Mouse (Mus musculus): ENCODE measurements around the gene Hils1. TPM values are rescaled to one million over a fixed set of nuclear protein-coding genes. Genes with fewer than 3 reads are reported as not detected.

The Hils1 gene
- polyA plus RNA-seq, 1 experiment = not detected

DNA sequence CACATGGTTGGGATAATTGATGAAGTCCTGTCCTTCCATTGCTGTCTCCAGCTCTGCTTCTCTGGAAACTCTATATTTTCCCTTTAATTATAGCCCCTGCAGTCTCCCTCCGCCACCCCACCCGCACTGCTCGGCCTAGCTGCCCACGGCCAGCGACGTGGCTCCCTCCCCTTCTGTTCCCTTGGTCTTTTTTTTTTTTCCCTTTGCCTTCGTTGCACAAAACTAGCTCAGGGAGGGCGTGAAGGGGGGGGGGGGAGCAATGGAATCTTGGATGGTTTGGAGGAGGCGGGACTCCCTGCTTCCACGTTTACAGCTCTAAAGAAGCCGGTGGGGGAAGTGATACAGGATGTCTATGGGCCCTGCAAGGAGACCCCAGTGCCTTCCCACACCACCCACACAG lies 32.9 kb upstream of the Hils1 start:
- Histone ChIP-seq H3K4me3 (replicated peaks; ENCODE audit: extremely low read depth, low read depth, low read length) (no peak overlapping the region), H3K4me1 (ENCODE audit: control insufficient read depth, insufficient read depth, low read length) (no peaks in the 10 kb centered on the region; the same call in 1 of the 2 replicates)
- WGBS = 42% methylated on average over 11 of the region's 11 CpGs
- DNase-seq = no peak
- TF ChIP-seq CTCF (IDR thresholded peaks at IDR 0.05; ENCODE audit: insufficient read depth, low read length) (no peak), POLR2A (IDR thresholded peaks at IDR 0.05; ENCODE audit: borderline replicate concordance, extremely low read depth, low read depth, low read length) (no peak)

- DNase-seq = peak; percentile 36
- 27% methylated on average over 19 of the region's 19 CpGs for WGBS
- Histone ChIP-seq H3K4me3 (replicated peaks; ENCODE audit: extremely low read depth, low read depth, low read length) (peak within 1 kb of the TSS; percentile 71), H3K4me1 (ENCODE audit: control insufficient read depth, insufficient read depth, low read length) (no peaks in the 10 kb centered on the region; the same call in 1 of the 2 replicates)
- TF ChIP-seq POLR2A (IDR thresholded peaks at IDR 0.05; ENCODE audit: borderline replicate concordance, extremely low read depth, low read depth, low read length) = peak; percentile 97
- TF ChIP-seq CTCF (IDR thresholded peaks at IDR 0.05; ENCODE audit: insufficient read depth, low read length) = no peak
Measured at GRCm38 (mm10) chr11:94936045-94936444, 31.3 kb upstream of the Hils1 start, which contains the start of gene Col1a1. Gene Col1a1 (plus strand): TSS chr11:94936224.

DNA sequence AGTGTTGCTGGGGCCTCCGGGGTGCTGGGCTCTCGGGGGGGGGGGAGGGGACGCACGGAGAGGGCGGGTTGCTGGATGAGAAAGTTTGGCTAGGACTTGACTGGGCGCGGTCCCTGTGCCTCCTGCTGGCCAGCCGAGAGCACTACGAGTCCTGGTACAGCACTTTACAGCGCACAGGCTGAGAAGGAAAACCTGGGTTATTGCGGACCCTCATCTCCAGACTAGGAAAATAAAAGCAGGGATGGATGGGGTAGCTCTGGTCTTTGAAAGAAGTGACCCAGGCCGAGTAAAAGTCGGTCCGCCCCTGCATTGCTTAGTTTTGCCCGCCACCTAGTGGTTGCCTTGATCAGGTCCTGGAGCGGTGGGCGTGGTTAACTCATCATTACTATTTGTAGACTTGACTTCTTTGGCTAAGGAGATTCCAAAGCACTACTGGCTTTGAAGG lies 30.5 kb upstream of the Hils1 start:
- Histone ChIP-seq H3K4me1 (ENCODE audit: control insufficient read depth, insufficient read depth, low read length) (no peaks in the 10 kb centered on the region; the same call in 1 of the 2 replicates), H3K4me3 (replicated peaks; ENCODE audit: extremely low read depth, low read depth, low read length) (peak overlapping the region; percentile 57)
- TF ChIP-seq CTCF (IDR thresholded peaks at IDR 0.05; ENCODE audit: insufficient read depth, low read length) = peak; percentile 74
- no peak for TF ChIP-seq POLR2A (IDR thresholded peaks at IDR 0.05; ENCODE audit: borderline replicate concordance, extremely low read depth, low read depth, low read length)
- 1% methylated on average over 17 of the region's 17 CpGs for WGBS
- peak; percentile 91 for DNase-seq

GRCm38 (mm10) chr11:94937335-94937781 lies 30.0 kb upstream of the Hils1 start:
- no peak for DNase-seq
- Histone ChIP-seq H3K4me1 (ENCODE audit: control insufficient read depth, insufficient read depth, low read length) (no peaks in the 10 kb centered on the region; the same call in 1 of the 2 replicates), H3K4me3 (replicated peaks; ENCODE audit: extremely low read depth, low read depth, low read length) (no peak overlapping the region)
- WGBS = 2% methylated on average over 18 of the region's 18 CpGs
- TF ChIP-seq CTCF (IDR thresholded peaks at IDR 0.05; ENCODE audit: insufficient read depth, low read length) (no peak), POLR2A (IDR thresholded peaks at IDR 0.05; ENCODE audit: borderline replicate concordance, extremely low read depth, low read depth, low read length) (no peak)

- WGBS = 4% methylated on average over 15 of the region's 15 CpGs
- no peak for DNase-seq
- Histone ChIP-seq H3K4me1 (ENCODE audit: control insufficient read depth, insufficient read depth, low read length) (no peaks in the 10 kb centered on the region; the same call in 1 of the 2 replicates), H3K4me3 (replicated peaks; ENCODE audit: extremely low read depth, low read depth, low read length) (peak overlapping the region; percentile 1)
- TF ChIP-seq POLR2A (IDR thresholded peaks at IDR 0.05; ENCODE audit: borderline replicate concordance, extremely low read depth, low read depth, low read length) (no peak), CTCF (IDR thresholded peaks at IDR 0.05; ENCODE audit: insufficient read depth, low read length) (no peak)
Measured at GRCm38 (mm10) chr11:94937787-94938186, 29.6 kb upstream of the Hils1 start.

GRCm38 (mm10) chr11:94938296-94938695 lies 29.1 kb upstream of the Hils1 start:
- Histone ChIP-seq H3K4me1 (ENCODE audit: control insufficient read depth, insufficient read depth, low read length) (no peaks in the 10 kb centered on the region; the same call in 1 of the 2 replicates), H3K4me3 (replicated peaks; ENCODE audit: extremely low read depth, low read depth, low read length) (no peak overlapping the region)
- TF ChIP-seq CTCF (IDR thresholded peaks at IDR 0.05; ENCODE audit: insufficient read depth, low read length) = no peak
- no peak for TF ChIP-seq POLR2A (IDR thresholded peaks at IDR 0.05; ENCODE audit: borderline replicate concordance, extremely low read depth, low read depth, low read length)
- DNase-seq = no peak
- WGBS = 18% methylated on average over 9 of the region's 9 CpGs

- H3K4me3 ChIP-seq (replicated peaks; ENCODE audit: extremely low read depth, low read depth, low read length) = no peak overlapping the region
- WGBS = 17% methylated on average over 4 of the region's 4 CpGs
- DNase-seq = peak; percentile 73
- H3K4me1 ChIP-seq (ENCODE audit: control insufficient read depth, insufficient read depth, low read length) = no peaks in the 10 kb centered on the region; the same call in 1 of the 2 replicates
- TF ChIP-seq CTCF (IDR thresholded peaks at IDR 0.05; ENCODE audit: insufficient read depth, low read length) (peak; percentile 91), POLR2A (IDR thresholded peaks at IDR 0.05; ENCODE audit: borderline replicate concordance, extremely low read depth, low read depth, low read length) (no peak)
Measured at GRCm38 (mm10) chr11:94939280-94939679, 28.1 kb upstream of the Hils1 start.

DNA sequence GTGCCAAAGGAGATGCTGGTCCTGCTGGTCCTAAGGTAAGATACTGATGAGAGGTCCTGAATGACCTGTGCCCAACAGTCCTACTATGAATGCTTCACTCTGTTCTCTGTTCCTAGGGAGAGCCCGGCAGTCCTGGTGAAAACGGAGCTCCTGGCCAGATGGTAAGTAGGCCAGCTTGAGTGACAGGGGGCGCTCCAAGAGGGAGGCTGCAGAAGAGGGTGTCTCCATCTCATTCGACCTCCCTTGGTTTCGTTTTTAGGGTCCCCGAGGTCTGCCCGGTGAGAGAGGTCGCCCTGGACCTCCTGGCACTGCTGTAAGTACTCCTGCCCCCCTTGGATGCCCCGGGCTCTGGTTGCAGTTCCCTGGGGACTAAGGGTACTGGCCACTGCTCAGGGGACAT lies 26.3 kb upstream of the Hils1 start:
- H3K4me3 ChIP-seq (replicated peaks; ENCODE audit: extremely low read depth, low read depth, low read length) = no peak overlapping the region
- no peaks in the 10 kb centered on the region; the same call in 1 of the 2 replicates for H3K4me1 ChIP-seq (ENCODE audit: control insufficient read depth, insufficient read depth, low read length)
- 52% methylated on average over 9 of the region's 9 CpGs for WGBS
- DNase-seq = no peak
- TF ChIP-seq CTCF (IDR thresholded peaks at IDR 0.05; ENCODE audit: insufficient read depth, low read length) (no peak), POLR2A (IDR thresholded peaks at IDR 0.05; ENCODE audit: borderline replicate concordance, extremely low read depth, low read depth, low read length) (no peak)

DNA sequence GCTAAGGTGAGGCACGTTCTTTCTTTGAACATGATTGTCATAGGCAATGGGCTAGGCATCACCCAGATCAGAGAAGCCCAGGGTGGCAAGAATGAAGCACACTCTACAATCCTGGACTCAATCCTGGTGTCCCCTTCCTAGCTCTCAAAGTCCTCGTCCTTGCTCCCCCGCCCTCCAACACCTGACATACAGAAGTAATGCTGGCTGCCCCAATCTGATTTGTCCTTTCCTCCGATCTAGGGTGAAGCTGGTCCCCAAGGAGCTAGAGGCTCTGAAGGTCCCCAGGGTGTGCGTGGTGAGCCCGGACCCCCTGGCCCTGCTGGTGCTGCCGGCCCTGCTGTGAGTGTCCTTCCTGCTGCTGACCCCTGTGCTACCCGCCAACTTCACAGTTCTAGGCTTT lies 25.6 kb upstream of the Hils1 start:
- no peak overlapping the region for H3K4me3 ChIP-seq (replicated peaks; ENCODE audit: extremely low read depth, low read depth, low read length)
- no peak for TF ChIP-seq CTCF (IDR thresholded peaks at IDR 0.05; ENCODE audit: insufficient read depth, low read length)
- no peak for TF ChIP-seq POLR2A (IDR thresholded peaks at IDR 0.05; ENCODE audit: borderline replicate concordance, extremely low read depth, low read depth, low read length)
- WGBS = 72% methylated on average over 8 of the region's 8 CpGs
- no peaks in the 10 kb centered on the region; the same call in 1 of the 2 replicates for H3K4me1 ChIP-seq (ENCODE audit: control insufficient read depth, insufficient read depth, low read length)
- DNase-seq = no peak
